Mouse (Mus musculus) urinary bladder, postnatal 4 days (tissue): Measurements from ENCODE around the gene Arhgap28.
A peak's percentile ranks its signal among the peaks of the same experiment; 100 is the strongest.
"Not testable (repeated sequence)": the region's sequence is repeated elsewhere in the genome, so short reads cannot be mapped to it uniquely, and the experiment has no call there.

Experiments
- DNase-seq, 2 experiments: peaks; one replicate each; pipeline ENCODE4 v3.0.0; 2021 to 2022; ENCODE audit warnings: low spot score in 2 of 2

Gene Arhgap28

GRCm38 (mm10) chr17:67877599-67877998 is 126.3 kb downstream of the Arhgap28 start:
- no peak for DNase-seq

GRCm38 (mm10) chr17:67869731-67870601 is 134.0 kb downstream of the Arhgap28 start:
- DNase-seq: peak in 1 of 2 experiments; percentile 75

GRCm38 (mm10) chr17:67866541-67867241 is 137.2 kb downstream of the Arhgap28 start:
- no peak for DNase-seq

GRCm38 (mm10) chr17:67866026-67866425 is 137.9 kb downstream of the Arhgap28 start:
- no peak for DNase-seq

- DNase-seq: no peak
Observed at GRCm38 (mm10) chr17:67864912-67865311, 139.0 kb downstream of the Arhgap28 start.

GRCm38 (mm10) chr17:67864363-67864762 is 139.6 kb downstream of the Arhgap28 start:
- DNase-seq: no peak

- peak; percentile 44 to 71 for DNase-seq
Observed at GRCm38 (mm10) chr17:67861744-67862535, 142.0 kb downstream of the Arhgap28 start.

GRCm38 (mm10) chr17:67861080-67861630 is 142.8 kb downstream of the Arhgap28 start:
- peak in 1 of 2 experiments; percentile 46 for DNase-seq

- not testable (repeated sequence) for DNase-seq
Observed at GRCm38 (mm10) chr17:67841494-67841893, 162.4 kb downstream of the Arhgap28 start.

GRCm38 (mm10) chr17:67838948-67839347 is 165.0 kb downstream of the Arhgap28 start:
- DNase-seq: peak in 1 of 2 experiments; percentile 36

GRCm38 (mm10) chr17:67837351-67838090 is 166.4 kb downstream of the Arhgap28 start:
- peak; percentile 36 to 63 for DNase-seq

- peak in 1 of 2 experiments; percentile 55 for DNase-seq
Observed at GRCm38 (mm10) chr17:67836146-67836895, 167.6 kb downstream of the Arhgap28 start.

- peak in 1 of 2 experiments; percentile 57 for DNase-seq
Observed at GRCm38 (mm10) chr17:67827431-67827830, 176.5 kb downstream of the Arhgap28 start.

- peak in 1 of 2 experiments; percentile 53 for DNase-seq
Observed at GRCm38 (mm10) chr17:67816916-67817315, 187.0 kb downstream of the Arhgap28 start.

GRCm38 (mm10) chr17:67815720-67816119 is 188.2 kb downstream of the Arhgap28 start:
- peak in 1 of 2 experiments; percentile 57 for DNase-seq

- peak in 1 of 2 experiments; percentile 39 for DNase-seq
Observed at GRCm38 (mm10) chr17:67813666-67814065, 190.3 kb downstream of the Arhgap28 start.

GRCm38 (mm10) chr17:67809171-67809570 is 194.7 kb downstream of the Arhgap28 start:
- DNase-seq: peak in 1 of 2 experiments; percentile 55
